Mouse (Mus musculus) layer of hippocampus, adult 8-10 months (tissue): ENCODE results near the gene Srsf2. TPM values are rescaled to one million over a fixed set of nuclear protein-coding genes. Genes with fewer than 3 reads are reported as not detected.
"Not testable (repeated sequence)": the region's sequence is repeated elsewhere in the genome, so short reads cannot be mapped to it uniquely, and the experiment has no call there.

ENCODE experiments used
- DNase-seq, 2 experiments: peaks; one replicate each; pipeline ENCODE4 v3.0.0; 2022; ENCODE audit warnings: low spot score in 2 of 2
- total RNA-seq, 4 experiments: library from RNA; stranded (reverse); gene quantifications; 2 replicates each; pipeline ENCODE4 v1.2.4; 2022

Srsf2 gene
- 100 to 1,000 TPM; 177 to 189 (median 181) TPM for total RNA-seq

DNA sequence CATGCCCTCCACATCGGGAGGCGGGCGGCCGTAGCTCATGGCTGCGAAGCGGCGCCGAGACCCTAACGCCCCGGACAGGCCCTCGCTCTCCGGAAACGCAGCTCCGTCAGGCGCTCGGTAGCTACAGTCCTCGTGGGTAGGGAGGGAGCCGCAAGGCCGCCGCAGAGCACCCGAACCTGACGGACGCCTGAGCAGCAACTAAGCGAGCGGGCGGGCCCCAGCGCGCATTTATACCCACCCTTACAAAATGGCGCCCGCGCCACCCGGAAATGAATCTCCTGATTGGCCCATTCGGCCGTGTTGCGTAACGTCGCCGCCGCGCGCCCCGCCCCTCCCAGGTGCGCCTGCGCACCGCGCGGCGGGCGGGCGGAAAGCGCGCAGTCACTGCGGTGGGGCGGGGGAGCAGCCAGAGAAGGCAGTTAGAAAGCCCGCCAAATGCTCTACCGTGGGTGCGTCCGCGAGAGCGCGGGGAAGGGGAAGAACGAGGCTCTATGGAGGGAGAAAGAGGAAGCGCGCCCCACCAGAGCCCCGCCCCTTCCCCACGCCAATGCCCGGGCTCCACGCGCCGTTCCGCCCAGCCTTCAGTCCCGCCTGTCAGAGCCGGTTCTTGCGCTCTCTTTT lies at the start of gene Srsf2:
TSS of gene Srsf2 (minus strand) at position 204 of the 621 bp plus-strand sequence.
- DNase-seq = peak; percentile 95 to 98

GRCm38 (mm10) chr11:116902588-116902987 lies 49.7 kb upstream of the Srsf2 start:
- not testable (repeated sequence) for DNase-seq

DNA sequence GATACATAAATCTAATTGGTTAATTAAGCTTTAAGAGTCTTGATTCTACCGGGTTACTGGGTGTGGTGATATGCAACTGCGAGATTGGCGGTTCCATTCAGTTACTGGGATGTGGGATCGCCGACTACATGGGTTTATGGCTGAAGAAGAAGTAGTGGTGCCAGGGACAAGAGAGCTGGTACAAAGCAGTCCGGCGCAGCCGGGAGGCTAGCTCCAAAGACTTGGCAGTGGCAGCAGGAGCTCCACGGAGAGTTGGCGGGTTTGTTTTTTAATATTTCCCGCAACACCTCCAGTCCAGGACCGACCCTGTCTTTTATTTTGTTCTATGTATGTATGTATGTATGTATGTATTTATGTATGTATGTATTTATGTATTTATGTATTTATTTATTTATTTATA lies 46.4 kb upstream of the Srsf2 start:
- DNase-seq = no peak

DNA sequence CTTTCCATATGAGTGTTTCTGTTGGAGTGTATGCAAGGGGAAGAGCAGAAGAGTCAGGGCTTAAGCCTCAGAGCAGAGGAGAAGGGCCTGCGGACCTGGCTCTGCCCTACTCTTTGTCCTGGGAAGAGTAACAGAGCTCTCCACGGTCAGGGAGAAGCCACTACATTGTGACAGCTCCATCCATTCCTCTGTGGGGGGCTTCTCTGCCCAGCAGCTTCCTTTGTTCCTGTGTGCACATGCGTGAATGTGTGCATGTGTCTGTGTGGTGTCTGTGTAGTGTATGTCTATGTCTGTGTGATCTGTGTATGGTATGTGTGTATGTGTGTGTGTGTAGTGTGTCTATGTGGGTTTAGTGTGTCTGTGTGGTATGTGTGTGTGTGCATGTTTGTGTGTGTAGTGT lies 42.5 kb upstream of the Srsf2 start:
- DNase-seq = no peak

- DNase-seq = peak in 1 of 2 experiments; percentile 37
These were observed 40.9 kb upstream of the Srsf2 start for GRCm38 (mm10) chr11:116893532-116894442.

DNA sequence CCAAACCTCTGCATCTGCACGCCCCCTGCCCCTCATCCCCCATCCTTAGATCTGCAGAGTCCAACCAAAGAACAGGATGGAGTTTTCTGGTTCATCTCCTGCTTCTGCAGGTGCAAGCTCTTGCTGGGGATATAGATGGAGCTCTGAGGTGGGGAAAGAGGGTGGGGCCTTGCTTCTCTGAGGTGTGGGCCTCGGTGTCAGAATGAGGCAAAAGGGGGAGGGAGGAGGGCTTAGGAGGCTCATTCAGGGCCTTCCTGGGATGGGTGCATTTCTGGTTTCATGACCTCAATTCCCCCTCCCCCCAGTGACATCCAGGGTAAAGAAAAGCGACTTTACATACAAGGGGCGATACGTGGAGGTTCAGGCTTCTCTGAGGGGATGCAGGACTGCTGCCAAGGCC lies 34.2 kb upstream of the Srsf2 start:
- DNase-seq = no peak

GRCm38 (mm10) chr11:116885275-116886151 lies 32.6 kb upstream of the Srsf2 start:
- DNase-seq = peak; percentile 66 to 86

DNA sequence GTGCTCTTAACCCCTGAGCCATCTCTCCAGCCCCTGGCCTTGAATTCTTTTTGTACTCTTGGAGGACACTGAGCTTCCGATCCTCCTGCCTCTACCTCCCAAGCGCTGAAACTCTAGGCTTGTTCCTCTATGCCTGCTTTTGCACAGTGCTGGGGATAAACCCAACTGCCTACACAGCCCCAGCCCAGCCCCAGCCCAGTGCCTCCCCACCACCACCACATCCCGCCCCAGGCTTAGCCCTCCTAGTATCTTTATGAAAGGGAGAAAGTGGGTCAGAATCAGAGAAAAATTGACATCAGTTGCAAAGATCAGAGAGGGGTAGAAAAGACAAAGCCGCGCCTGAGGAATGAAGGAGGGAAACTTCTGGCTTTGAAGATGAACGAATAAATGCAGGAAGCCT lies 31.2 kb upstream of the Srsf2 start:
- no peak for DNase-seq

DNA sequence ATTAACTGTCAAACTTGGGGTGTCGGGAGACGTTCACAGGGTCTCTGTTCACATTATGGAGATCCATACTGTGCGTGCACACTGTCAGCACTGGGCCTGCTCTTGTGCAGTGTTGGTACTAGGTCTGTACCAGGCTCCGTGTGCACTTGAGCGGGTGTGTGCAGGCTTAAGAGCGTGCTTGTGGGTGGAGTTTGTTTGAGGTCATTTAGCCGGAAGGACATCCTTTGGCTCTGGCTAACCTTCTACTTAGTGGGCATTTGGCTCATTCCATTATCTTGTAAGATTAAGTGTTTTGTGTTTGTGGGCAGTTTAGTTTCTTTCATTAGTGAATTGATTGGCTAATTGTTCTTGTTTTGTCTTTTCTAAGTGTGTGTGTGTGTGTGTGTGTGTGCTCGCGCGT lies 29.6 kb upstream of the Srsf2 start:
- no peak for DNase-seq

DNA sequence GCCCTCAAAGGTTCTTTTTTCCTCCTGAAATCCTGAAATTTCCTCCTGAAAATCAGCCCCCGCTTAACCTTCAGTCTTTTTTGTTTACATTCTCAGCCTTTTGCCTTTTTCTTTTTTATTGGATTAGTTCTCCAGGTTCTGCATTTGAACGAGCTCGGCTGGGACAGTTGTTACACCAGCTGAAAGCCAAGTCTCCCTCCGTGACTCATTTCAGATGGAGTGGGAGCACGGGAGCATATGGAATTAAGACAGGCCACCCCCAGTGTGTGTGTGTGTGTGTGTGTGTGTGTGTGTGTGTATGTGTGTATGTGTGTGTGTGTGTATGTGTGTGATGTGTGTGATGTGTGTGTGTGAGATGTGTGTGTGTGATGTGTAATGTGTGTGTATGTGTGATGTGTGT lies 28.5 kb upstream of the Srsf2 start:
- peak in 1 of 2 experiments; percentile 35 for DNase-seq

- DNase-seq = no peak
These were observed 27.9 kb upstream of the Srsf2 start for GRCm38 (mm10) chr11:116880839-116881238.

DNA sequence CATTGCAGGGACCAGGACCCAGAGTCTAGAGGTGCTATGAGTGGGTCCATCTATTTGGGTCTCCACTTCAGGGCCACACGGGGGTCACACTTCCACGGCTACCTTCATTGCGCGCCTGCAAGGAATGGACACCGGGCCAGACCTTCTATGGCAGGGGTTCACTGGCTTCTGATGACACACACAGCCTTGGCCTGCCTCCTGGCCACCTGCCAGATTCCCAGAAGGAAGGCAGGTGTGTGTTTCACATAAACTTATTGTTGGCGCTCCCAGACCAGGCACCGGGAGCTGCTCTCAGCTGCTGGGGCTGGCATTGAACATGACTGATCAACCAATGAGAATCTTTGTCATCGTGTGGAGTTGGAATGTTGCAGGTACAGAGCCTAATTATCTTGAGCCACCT lies 25.6 kb upstream of the Srsf2 start:
- DNase-seq = no peak

DNA sequence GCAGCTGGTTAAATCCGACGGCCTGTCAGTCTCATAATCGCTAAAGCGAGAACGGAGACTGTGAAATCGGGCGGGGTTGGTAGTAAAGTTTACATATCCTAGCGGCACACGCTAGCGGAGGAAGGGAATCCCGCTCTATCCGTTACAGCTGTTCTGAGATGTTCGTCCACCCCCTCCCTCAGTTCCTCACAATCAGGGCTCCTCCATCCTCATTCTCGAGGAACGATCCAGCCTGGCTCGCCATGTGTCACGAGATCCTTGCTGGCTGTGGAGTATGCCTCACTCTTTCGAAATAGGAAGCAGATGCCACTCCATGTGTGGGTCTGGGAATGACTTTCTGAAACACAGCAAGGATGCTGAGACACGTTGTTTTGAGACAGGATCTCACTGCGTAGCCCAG lies 21.1 kb upstream of the Srsf2 start:
- DNase-seq = peak; percentile 56 to 60

GRCm38 (mm10) chr11:116871538-116871937 lies 18.6 kb upstream of the Srsf2 start:
- no peak for DNase-seq

- no peak for DNase-seq
These were observed 16.7 kb upstream of the Srsf2 start for GRCm38 (mm10) chr11:116869641-116870040.

DNA sequence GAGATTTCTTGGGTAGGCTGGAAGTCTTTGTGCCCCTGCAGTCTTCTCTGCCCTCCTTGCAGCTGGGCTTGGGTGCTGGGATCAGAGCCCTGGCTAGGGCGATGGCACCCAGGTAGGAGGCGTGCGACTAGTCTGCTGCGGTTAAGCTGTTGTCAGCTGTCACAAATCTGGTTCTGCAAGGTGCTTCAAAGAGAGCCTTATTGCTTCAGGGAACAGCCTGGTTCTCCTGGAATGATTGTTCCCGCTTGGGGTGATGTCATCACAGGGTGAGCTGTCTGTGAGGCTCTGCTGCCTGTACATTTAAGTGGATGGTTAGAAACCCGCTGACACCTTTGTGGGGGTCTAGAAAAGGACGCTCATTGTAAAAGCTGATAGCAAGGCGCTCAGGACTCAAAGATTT lies 16.3 kb upstream of the Srsf2 start:
- no peak for DNase-seq

- DNase-seq = no peak
These were observed 15.2 kb upstream of the Srsf2 start for GRCm38 (mm10) chr11:116868129-116868528.

DNA sequence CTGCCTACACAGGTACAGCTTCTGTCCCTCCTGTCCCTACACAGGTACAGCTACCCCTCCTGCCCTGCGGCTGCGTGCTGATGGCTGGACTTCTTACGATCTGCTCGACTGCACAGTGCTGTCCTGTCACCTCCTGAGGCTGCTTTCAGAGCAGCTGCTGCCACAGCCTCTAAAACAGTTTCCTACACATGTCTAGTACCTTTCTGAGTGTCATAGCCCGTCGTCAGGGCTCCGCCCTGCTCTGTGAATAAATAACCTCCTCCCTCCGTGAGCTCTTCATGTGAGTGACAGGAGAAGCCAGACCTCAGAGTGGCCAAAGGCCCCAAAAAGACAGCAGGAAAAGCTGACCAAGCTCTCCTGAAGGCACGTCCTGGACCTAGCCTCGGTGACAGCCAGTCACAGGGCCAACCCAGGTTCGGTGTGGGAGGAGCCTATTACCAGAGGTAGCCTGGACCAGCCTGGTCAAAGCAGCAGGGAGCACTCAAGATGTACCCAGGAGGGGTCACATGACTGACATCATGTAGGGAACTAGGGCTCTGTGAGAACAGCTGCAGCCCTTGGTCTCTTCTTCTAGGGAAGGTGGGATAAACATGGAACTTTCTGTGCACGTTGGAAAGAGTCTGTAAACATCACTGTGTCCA lies 13.2 kb upstream of the Srsf2 start:
- no peak for DNase-seq

DNA sequence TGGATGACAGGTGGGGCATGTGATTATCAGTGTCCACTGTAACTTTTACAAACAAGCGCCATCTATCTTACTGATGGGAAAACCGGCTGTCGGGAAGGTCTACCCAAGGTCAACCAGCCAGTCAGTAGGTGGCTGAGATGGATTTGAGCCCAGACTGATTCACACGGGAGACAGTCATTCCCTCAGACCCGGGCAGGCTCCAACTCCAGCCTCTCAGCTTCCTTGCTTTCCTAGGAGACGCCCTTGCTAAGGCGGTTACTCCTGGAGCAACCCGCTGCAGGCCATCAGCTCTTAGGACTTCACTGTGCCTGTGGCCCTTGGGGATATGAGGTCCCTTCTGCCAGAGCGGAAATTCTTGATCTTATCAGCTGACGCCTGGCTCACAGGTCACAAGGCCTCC lies 11.6 kb upstream of the Srsf2 start:
- no peak for DNase-seq

DNA sequence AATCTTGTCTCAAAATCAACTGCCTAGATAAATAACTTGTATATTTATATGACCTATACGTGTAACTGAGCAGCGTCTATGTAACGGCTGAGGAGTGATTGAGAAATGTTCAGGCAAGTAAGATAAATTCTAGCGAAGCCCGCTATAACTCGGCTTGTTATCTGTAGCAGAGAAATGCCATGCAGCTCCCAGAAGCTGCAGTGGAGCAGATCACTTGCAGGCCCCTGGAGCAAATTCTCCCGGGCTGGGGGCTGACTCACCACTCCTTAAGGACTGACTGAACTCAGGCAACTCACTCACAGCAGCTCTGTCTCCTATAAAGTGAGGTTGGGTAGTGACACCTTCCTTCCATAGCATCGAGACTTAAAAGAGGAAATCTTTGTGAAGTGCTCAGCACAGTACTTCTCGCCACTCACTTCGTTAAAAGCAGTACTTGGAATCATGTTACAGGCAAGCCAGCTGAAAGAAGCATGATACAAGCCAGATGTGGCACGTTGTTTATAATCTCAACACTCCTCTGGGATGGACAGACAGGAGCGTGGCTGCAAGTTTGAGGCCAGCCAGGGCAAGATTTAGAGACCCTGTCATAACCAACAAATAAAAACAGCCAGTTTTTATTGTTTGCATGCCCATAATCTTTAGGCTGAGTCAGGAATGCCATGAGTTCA lies 4.4 kb upstream of the Srsf2 start:
- no peak for DNase-seq

GRCm38 (mm10) chr11:116854279-116854678 lies 1.4 kb upstream of the Srsf2 start:
- DNase-seq = no peak
